Mouse (Mus musculus) skeletal muscle tissue, adult 2 months (tissue): Measurements from ENCODE around the gene Mettl7b.

Source experiments
- DNase-seq: peaks from one replicate; pipeline ENCODE4 v3.0.0-alpha.2; 2012; ENCODE audit warnings: low read depth, low spot score

Gene Mettl7b

GRCm38 (mm10) chr10:128947496-128947895 lies 13.3 kb downstream of the Mettl7b start:
- DNase-seq: no peak

DNA sequence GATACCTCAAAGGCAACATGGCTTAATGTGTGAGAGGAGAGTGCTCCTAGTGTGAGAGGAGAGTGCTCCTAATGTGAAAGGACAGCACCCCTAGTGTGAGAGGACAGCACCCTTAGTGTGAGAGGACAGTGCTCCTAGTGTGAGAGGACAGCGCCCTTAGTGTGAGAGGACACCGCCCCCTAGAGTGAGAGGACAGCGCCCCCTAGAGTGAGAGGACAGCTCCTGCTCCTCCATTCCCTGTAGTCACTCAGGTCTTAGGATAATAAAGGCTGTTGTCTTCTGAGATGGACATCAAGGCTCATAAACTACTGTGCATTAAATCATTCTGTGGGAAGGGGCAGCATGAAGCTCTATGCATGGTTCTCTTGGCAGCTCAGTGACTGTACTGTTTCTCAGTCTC lies 15.1 kb downstream of the Mettl7b start:
- peak; percentile 72 for DNase-seq

GRCm38 (mm10) chr10:128940475-128941061 lies 20.2 kb downstream of the Mettl7b start:
- DNase-seq: no peak

GRCm38 (mm10) chr10:128938974-128939373 lies 21.8 kb downstream of the Mettl7b start:
- DNase-seq: peak; percentile 32

- DNase-seq: peak; percentile 95
These were observed 22.3 kb downstream of the Mettl7b start for GRCm38 (mm10) chr10:128938457-128938856.

DNA sequence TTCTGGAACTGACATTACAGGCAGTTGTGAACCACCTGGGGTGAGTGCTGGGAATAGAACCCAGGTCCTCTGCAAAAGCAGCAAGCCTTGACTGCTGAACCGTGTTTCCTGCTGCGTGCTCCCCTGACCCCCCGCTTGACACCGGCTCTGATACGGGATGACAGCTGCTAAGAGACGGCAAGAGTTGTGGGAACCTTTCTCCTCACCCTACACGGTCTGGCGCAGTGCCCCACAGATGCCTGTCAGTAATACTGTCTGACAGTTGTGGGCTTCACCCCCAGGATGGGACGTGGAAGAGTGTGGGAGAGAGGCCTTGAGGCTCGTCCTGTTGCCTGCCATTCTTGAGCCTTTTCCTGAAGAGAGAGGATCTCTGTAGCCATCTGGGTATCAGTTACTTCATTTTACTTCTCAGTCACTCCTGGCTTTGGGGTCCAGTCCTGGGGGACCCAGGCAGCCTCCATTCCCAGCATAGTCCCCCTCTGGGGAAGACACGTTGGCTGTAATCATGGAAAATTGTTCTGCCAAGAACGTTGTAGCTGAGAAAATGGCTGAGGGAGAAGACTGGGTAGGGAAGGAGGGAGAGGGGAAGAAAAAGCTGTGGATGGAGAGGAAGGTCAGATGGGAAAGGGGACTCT lies 22.9 kb downstream of the Mettl7b start:
- peak; percentile 52 for DNase-seq

DNA sequence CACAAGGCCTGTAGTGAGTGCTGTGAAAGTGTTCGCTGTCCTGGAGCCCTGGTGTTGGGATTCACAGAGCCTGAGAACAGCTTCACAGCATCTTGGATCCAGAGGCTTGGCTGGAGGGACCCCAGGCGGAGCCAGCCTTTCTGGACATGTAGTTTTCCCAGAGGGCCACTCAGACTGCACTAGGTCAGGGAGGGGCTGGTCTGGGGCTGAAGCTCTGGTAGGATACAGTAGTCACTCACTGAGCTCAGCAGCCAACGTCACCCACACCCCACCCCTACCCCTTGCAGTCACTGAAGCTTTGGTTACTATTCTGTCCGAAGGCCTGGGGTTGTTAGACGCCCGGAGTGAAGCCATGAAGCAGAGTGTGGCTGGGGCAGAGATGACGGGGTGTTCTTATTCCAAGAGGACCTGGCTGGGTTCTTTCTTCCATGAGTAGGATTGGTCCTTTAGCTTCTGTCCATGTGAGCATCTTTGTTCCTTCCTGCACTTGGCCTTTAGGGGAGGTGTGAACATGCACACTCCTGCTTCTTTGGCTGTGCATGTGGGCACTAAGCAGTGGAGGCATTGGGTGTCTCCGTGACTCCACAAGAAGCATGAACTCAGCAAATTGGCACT lies 24.9 kb downstream of the Mettl7b start:
- DNase-seq: peak; percentile 58

GRCm38 (mm10) chr10:128934997-128935787 lies 25.6 kb downstream of the Mettl7b start:
- DNase-seq: no peak

DNA sequence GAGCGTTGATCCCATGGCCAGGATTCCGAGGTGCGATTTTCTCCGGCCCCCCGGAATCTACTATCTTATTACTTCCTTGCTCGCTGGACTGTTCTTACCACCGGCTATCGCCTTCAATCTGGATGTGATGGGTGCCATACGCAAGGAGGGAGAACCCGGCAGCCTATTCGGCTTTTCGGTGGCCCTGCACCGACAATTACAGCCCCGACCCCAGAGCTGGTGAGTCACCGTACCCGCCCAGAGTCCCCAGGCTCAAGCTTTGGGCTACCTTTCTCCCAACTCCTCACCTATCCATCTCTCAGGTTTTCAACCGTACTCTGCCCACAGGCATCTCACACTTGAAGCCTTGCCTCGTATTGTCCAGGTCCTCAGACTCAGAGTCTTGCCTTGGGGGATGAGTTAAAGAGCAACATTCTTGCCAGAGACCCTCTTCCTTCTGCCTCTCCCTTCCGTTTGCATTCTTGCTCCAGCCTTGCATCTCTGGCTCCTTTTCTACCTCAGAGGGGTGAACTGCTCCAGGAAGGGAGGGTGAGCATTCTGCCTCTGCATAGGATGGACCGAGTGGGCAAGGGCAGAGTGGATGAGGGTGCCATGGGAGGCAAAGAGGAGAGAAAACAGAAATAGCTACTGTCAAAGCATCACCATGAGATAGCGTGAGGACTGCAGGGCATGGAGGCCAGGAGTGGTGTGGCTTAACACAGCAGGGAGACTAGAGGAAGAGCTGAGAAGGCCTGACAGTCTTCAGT lies 26.6 kb downstream of the Mettl7b start:
- no peak for DNase-seq

DNA sequence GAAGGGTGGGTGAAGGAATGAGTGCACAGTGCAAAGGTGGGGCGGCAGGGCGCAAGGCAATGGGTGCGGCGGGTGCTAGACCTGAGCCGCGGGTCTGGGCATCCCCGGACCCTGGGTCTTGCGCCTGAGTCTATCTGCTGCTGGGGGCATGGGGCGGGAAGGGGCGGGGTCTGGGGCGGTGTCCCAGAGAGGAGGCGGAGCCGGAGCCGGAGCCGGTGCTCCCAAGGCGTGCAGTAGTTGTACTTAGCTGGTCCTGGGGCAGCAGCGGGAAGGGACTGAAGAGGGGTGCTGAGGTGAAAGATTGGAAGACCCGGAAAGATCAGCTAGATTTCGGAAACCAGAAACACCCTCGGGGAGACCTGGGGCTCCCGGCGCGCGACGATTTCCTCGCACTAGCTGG lies 27.2 kb downstream of the Mettl7b start, which contains the start of gene Itga7:
Itga7 (plus strand) TSS at position 245 of the 400 bp plus-strand sequence.
- no peak for DNase-seq

DNA sequence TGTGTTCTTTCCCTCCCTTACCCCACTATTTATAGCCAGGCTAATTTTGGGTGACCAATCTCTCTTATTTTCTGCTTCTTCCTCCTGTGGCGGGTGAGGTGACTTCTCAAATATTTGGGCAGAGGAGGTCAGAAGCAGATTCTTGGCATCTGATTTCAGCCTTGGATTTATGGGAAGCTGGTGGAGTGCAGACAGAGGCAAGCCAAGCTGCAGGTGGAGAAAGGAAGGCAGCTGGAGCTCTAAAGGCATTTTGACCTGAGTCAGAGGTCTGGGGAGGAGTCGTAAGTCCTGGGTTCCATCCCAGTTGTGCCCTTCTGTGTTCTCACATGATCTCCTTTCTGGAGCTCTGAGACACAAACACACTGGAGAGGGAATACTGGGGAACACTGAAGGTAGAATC lies 29.3 kb downstream of the Mettl7b start:
- peak; percentile 86 for DNase-seq

- no peak for DNase-seq
These were observed 31.0 kb downstream of the Mettl7b start for GRCm38 (mm10) chr10:128929638-128930378.

- DNase-seq: no peak
These were observed 32.4 kb downstream of the Mettl7b start for GRCm38 (mm10) chr10:128928356-128928755.

- no peak for DNase-seq
These were observed 36.9 kb downstream of the Mettl7b start, which contains the start of gene Bloc1s1 for GRCm38 (mm10) chr10:128923935-128924334. Gene Bloc1s1, minus strand, starts transcription at chr10:128924035.

- peak; percentile 99 for DNase-seq
These were observed 37.6 kb downstream of the Mettl7b start for GRCm38 (mm10) chr10:128923013-128923691.

GRCm38 (mm10) chr10:128922822-128923012 lies 38.1 kb downstream of the Mettl7b start, which contains the start of gene Rdh5:
Gene Rdh5, minus strand, starts transcription at chr10:128922888.
- DNase-seq: no peak

DNA sequence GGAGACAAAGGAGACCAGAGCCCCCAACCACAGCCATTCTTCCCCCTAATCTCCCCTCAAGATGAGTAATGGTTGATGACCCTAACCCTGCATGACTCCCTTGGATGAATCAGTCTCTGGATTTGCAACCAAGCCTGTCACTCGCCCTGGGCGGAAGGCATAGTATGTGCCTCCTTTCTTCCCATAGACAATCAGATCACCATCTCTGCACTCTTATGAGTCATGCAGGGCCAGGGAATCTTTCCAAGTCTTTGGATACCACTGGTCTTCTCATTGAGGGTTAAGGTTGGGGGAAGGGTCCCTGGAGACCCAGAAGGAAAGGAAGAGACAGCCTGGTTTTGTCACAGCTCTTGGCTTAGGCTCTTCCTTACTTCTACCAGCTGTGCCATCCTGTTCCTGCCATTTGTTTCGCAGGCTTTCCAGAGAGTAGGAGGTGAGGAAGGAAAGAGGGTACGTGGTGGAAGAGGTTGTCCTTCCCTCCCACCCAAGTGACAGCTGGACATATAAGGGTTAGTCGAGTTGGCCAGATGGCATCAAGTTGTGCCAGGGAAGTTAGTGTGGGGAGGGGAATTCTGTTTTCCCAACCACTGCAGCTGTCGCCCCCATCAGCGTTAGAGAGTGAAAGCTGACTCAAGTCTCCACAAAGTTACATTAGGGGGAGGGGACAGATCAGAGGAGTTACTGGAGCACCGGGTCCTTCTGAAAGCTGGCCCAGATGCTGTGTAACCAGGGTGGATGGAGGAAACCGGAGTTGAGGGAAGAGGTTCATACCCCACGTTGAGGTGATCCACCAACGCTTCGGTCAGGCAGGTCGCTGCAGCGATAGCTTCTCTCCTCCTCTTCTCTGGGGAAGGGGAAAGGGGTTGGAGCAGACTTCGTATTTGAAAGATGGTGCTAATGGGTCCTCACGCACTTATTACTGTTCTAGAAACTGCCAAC lies 38.6 kb downstream of the Mettl7b start:
- DNase-seq: no peak

DNA sequence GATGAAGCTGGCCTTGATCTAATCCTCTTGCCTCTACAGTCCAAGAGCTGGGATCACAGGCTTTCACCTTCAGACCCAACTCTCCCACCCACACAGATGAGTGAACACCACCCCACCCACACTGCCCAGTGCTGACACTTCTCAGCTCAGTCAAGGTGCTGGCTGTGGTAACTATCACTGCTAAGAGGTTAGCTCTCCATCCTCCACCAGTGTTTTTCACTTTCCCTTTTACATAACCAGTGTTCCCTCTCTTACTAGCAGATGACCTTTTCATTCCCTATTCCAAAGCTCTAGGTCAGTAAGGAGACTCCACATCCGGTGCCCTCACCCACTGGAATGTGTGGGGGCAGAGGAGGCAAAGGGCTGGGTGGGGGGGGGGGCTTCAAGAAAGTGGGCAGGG lies 39.5 kb downstream of the Mettl7b start:
- no peak for DNase-seq

GRCm38 (mm10) chr10:128920736-128921161 lies 40.0 kb downstream of the Mettl7b start:
- DNase-seq: no peak
